Mouse (Mus musculus) stomach, postnatal 0 days (tissue): ENCODE measurements around the gene Rgp1. TPM values are rescaled to one million over a fixed set of nuclear protein-coding genes. Genes with fewer than 3 reads are reported as not detected.
A peak's percentile ranks its signal among the peaks of the same experiment; 100 is the strongest.

Source experiments
- ATAC-seq: fragments of 200-750 bp; cut with Nextera tagmentation; 2 replicates; pipeline ENCODE4 v1.8.0; 2017; ENCODE audit not compliant: low FRiP score, low TSS enrichment
- DNase-seq: peaks from one replicate; pipeline ENCODE4 v3.0.0-alpha.2; 2016; ENCODE audit warnings: low spot score
- H3K27ac ChIP-seq: fragments of 300-500 bp; sonication (generic); replicated peaks from 2 replicates; pipeline ENCODE4 v1.5.1; 2014; ENCODE audit warnings: mild to moderate bottlenecking, control low read depth
- H3K27me3 ChIP-seq: fragments of 300-500 bp; sonication (generic); 2 replicates; pipeline ENCODE4 v1.6.1; 2014; ENCODE audit warnings: low read length; ENCODE audit not compliant: control insufficient read depth, insufficient read depth
- H3K36me3 ChIP-seq: fragments of 300-500 bp; sonication (generic); 2 replicates; pipeline ENCODE4 v1.6.1; 2014; ENCODE audit warnings: low read length, mixed read lengths; ENCODE audit not compliant: control insufficient read depth, insufficient read depth
- H3K4me1 ChIP-seq: fragments of 300-500 bp; sonication (generic); replicated peaks from 2 replicates; pipeline ENCODE4 v1.6.1; 2014; ENCODE audit warnings: antibody characterized with exemption; ENCODE audit not compliant: control insufficient read depth, insufficient read depth
- H3K4me2 ChIP-seq: fragments of 300-500 bp; sonication (generic); replicated peaks from 2 replicates; pipeline ENCODE4 v1.6.1; 2014; ENCODE audit warnings: low read depth, mild to moderate bottlenecking, control low read depth, moderate library complexity
- H3K4me3 ChIP-seq: fragments of 300-500 bp; sonication (generic); 2 replicates; pipeline ENCODE4 v1.5.1; 2014; ENCODE audit warnings: low read depth, low read length, control low read depth
- H3K9ac ChIP-seq: fragments of 300-500 bp; sonication (generic); 2 replicates; pipeline ENCODE4 v1.6.1; 2014; ENCODE audit warnings: mild to moderate bottlenecking, low read length, control low read depth, mixed read lengths
- H3K9me3 ChIP-seq: fragments of 300-500 bp; sonication (generic); 2 replicates; pipeline ENCODE4 v1.6.1; 2016; ENCODE audit warnings: low read length; ENCODE audit not compliant: control insufficient read depth
- CTCF ChIP-seq: IDR thresholded peaks from 2 replicates; pipeline ENCODE4 v1.5.1; 2016; ENCODE audit warnings: antibody characterized with exemption, low read depth, mild to moderate bottlenecking, moderate library complexity
- EP300 ChIP-seq: optimal IDR thresholded peaks from 2 replicates; pipeline ENCODE3; 2016; ENCODE audit warnings: antibody characterized with exemption
- WGBS: fragments of 180-500 bp; shearing (Covaris S2); extraction: QIAGEN DNeasy Blood & Tissue Kit; methylation state at CpG from one replicate; pipeline ENCODE4 v1.1.7; 2014; 5-methylcytosine and 5-hydroxymethylcytosine counted together
- polyA plus RNA-seq: library from polyadenylated mRNA; unstranded; fragments of >200 nt; fragmentation: Nextera tagmentation; extraction: Ambion mirVana; gene quantifications from 2 replicates; pipeline ENCODE4 v1.2.1, GENCODE M21; 2015

Rgp1 gene
- polyA plus RNA-seq, 1 experiment from 2014 or later = 13.0 TPM

DNA sequence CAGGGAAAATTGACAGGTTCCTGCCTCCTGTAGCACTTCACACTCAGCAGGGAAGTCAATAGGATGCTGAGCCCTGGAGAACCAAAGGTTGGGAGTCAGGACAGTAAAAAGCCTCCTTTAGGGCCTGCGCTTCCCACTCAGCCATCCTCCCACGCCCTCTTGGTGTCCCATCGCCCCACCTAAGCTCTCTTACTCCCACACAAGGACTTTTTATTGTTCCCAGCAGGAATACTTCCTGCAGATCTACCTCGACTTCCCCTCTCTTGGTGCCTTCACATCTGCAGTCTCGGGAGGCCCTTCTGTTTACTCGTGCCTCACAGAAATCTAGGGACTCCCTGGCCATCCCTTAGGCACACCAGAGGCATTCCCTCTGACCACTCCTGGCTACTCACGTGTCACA lies 4.9 kb downstream of the Rgp1 start:
- no peak for TF ChIP-seq CTCF
- TF ChIP-seq EP300 = no peak
- Histone ChIP-seq H3K4me3 (no peak overlapping the region), H3K4me1 (0 out of 2 replicates have a peak, but pooled peaks cover 2% of the 10 kb centered on the region)

DNA sequence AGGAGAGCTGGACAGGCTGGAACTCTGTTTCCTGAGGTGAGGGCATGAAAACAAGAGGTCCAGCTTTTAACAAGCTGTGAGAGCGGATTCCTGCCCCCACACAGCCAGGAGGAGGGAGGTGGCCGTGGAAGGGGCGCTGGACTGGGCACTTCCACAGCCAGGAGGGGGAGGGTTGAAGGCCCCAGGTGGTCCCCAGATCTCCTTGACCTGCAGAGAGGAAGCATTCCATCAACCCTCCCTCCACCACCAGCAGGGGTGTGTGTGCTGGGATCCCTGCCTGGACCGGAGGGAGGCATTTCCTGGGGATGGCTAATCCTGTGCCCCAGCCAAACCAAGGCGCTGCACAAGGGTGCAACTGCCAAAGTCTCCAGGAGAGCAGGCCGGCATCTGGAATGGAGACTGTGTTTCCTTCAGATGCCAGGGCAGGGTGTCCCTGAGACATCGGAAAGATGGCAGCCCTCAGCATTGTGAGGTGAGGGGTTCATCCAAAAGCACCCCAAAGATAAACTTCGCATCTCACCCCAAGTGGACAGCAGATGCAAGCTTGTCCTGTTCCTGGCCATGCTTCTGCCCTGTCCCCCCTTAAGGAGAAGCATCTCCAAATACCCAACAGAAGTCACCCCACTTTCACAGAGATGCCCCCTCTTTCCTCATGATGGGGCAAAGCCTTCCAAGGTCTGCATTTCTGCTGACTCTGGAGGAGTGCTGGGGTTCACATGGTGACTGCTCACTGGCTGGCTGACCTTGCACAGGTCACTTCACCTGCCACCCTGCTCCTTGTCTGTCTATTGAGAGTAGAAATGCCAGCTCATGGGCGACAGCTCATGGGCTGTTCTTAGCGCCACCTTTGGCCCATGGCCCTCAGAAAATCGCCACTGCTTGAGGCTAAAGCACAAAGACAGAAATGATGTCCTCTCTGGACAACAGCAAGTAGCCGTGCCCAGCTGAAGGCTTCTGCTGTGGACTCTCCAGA lies 6.2 kb downstream of the Rgp1 start, which contains the start of gene Msmp:
Gene Msmp (minus strand): TSS at position 51 of the 973 bp plus-strand sequence.
- Histone ChIP-seq H3K27ac (no peak within 1 kb of the TSS), H3K4me1 (no peaks in the 10 kb centered on the region), H3K36me3 (peaks cover 21% of the 10 kb centered on the region), H3K4me3 (no peak within 1 kb of the TSS), H3K4me2 (no peak within 1 kb of the TSS), H3K27me3 (no peaks in the 10 kb centered on the region), H3K9me3 (no peaks in the 10 kb centered on the region), H3K9ac (no peak within 1 kb of the TSS)
- TF ChIP-seq EP300 (no peak), CTCF (no peak)
- DNase-seq (no peak), ATAC-seq (no peak)
- WGBS = 69% methylated on average over 12 of the region's 12 CpGs

More for the DNA sequence above, 4.9 kb downstream of the Rgp1 start:
- H3K9me3 ChIP-seq = no peaks in the 10 kb centered on the region
- peaks cover 21% of the 10 kb centered on the region for H3K36me3 ChIP-seq
- no peak for ATAC-seq
- H3K27ac ChIP-seq = no peak overlapping the region
- no peaks in the 10 kb centered on the region for H3K27me3 ChIP-seq
- DNase-seq = no peak
- no peak overlapping the region for H3K9ac ChIP-seq
- 67% methylated on average over 7 of the region's 7 CpGs for WGBS
- H3K4me2 ChIP-seq = no peak overlapping the region

DNA sequence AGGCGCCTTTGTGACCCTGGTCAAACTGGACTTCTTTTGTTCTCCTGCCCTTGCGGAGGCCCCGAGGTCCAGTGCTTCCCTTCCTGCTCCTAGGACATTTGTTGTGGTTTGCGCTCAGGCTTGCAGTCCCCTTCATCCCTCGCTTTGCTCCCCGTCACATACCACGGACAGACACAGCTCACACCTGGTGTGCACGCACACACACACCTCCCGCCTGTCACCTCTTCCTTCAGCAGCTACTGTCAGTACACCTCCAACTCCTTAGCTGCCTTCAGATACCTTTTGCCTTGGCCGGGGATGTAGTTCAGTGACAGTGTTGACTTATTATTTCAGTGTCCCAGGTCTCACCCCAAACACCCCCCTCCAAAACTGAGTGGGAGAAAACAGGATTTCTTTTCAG lies 7.2 kb downstream of the Rgp1 start:
- ATAC-seq (no peak), DNase-seq (no peak)
- TF ChIP-seq CTCF (no peak), EP300 (no peak)
- H3K36me3 ChIP-seq = peaks cover 21% of the 10 kb centered on the region
- WGBS = 39% methylated on average over 10 of the region's 10 CpGs
- H3K4me1 ChIP-seq = no peaks in the 10 kb centered on the region
- no peaks in the 10 kb centered on the region for H3K9me3 ChIP-seq
- H3K4me3 ChIP-seq = no peak overlapping the region
- no peak overlapping the region for H3K9ac ChIP-seq
- no peaks in the 10 kb centered on the region for H3K27me3 ChIP-seq
- H3K27ac ChIP-seq = no peak overlapping the region
- H3K4me2 ChIP-seq = no peak overlapping the region

- Histone ChIP-seq H3K4me2 (no peak overlapping the region), H3K9ac (no peak overlapping the region; the same call in 1 of the 2 replicates), H3K4me1 (no peaks in the 10 kb centered on the region), H3K27me3 (no peaks in the 10 kb centered on the region), H3K4me3 (no peak overlapping the region), H3K9me3 (no peaks in the 10 kb centered on the region), H3K27ac (no peak overlapping the region), H3K36me3 (peaks cover 19% of the 10 kb centered on the region)
- TF ChIP-seq CTCF = no peak
- no peak for TF ChIP-seq EP300
- WGBS = 64% methylated on average over 8 of the region's 8 CpGs
- ATAC-seq (0 out of 2 replicates have a peak, but pooled peaks have one; percentile 19), DNase-seq (no peak)
These were observed 7.9 kb downstream of the Rgp1 start for GRCm38 (mm10) chr4:43586411-43586810.

DNA sequence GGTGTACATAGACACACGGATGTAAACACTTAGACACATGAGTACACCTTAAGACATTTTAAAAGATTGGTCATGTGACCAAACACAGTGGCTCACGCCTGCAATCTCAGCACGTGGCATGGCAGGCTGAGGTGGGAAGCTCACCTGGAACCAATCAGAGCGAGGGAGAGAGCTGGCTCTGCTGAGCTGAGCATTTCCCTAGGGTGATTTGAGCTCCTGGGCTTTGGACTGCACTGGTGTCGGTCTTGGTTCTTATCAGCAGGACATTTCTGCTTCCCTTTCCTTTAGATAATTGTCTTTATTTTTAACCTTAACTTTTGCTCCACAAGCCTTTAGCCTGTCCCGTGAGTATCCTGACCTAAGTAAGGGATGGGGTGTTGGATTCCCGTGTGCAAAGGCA lies 9.2 kb downstream of the Rgp1 start:
- H3K27ac ChIP-seq = no peak overlapping the region
- peaks cover 12% of the 10 kb centered on the region for H3K36me3 ChIP-seq
- TF ChIP-seq EP300 = no peak
- TF ChIP-seq CTCF = no peak
- 48% methylated on average over 7 of the region's 7 CpGs for WGBS
- H3K9ac ChIP-seq = no peak overlapping the region
- H3K4me3 ChIP-seq = no peak overlapping the region
- no peaks in the 10 kb centered on the region for H3K4me1 ChIP-seq
- H3K27me3 ChIP-seq = no peaks in the 10 kb centered on the region
- H3K9me3 ChIP-seq = no peaks in the 10 kb centered on the region
- H3K4me2 ChIP-seq = no peak overlapping the region
- peak; percentile 37; the same call in 1 of the 2 replicates for ATAC-seq
- DNase-seq = no peak

GRCm38 (mm10) chr4:43591543-43591942 lies 13.0 kb downstream of the Rgp1 start:
- no peak overlapping the region for H3K9ac ChIP-seq
- H3K27me3 ChIP-seq = no peaks in the 10 kb centered on the region
- no peaks in the 10 kb centered on the region for H3K36me3 ChIP-seq
- no peaks in the 10 kb centered on the region for H3K9me3 ChIP-seq
- 60% methylated on average over 5 of the region's 5 CpGs for WGBS
- no peak overlapping the region for H3K27ac ChIP-seq
- H3K4me1 ChIP-seq = no peaks in the 10 kb centered on the region
- no peak for ATAC-seq
- TF ChIP-seq EP300 (no peak), CTCF (no peak)
- no peak overlapping the region for H3K4me3 ChIP-seq
- H3K4me2 ChIP-seq = no peak overlapping the region
- no peak for DNase-seq
